Mouse (Mus musculus): ENCODE data around the gene Lsm11.

- TF ChIP-seq CTCF (IDR thresholded peaks at IDR 0.05) (no peak), POLR2A (IDR thresholded peaks at IDR 0.05; ENCODE audit: insufficient read depth, low read depth, low read length) (no peak)
Observed at GRCm38 (mm10) chr11:45991604-45992003, 46.9 kb upstream of the Lsm11 start.

All from heart, adult 2 months (tissue).